29 mouse cellular contexts compared by ENCODE assay signal in genomic region chr1:178395091-178395490, GRCm38 (mm10).
"Had no signal": no experiment of that assay in that cellular context is flagged by ENCODE, and none has a peak within 500 bp of the region (broad histone marks: within the 10 kb centered on the region; RNA-seq: fewer than 3 reads in every experiment).

No protein-coding gene starts in this region.

- DNase-seq: left cerebral cortex, postnatal 4 days; liver; liver, embryonic 13.5 days; liver, postnatal 0 days; lung, adult 18-20 months; lung, adult 2 months; lung, embryonic 14.5 days; lung, postnatal 10 days; lung, postnatal 14 days; lung, postnatal 36 days; lung, postnatal 4 days; midbrain, embryonic 14.5 days had no signal

- H3K4me1 ChIP-seq: limb, embryonic 10.5 days; limb, embryonic 12.5 days; liver, embryonic 13.5 days; liver, embryonic 15.5 days; lung, embryonic 15.5 days; midbrain, embryonic 10.5 days; midbrain, embryonic 12.5 days; midbrain, embryonic 13.5 days; midbrain, embryonic 15.5 days had no signal

- ATAC-seq: liver, embryonic 12.5 days; liver, postnatal 0 days; lung, postnatal 0 days; midbrain, embryonic 13.5 days; midbrain, embryonic 15.5 days; midbrain, embryonic 16.5 days had no signal

- H3K36me3 ChIP-seq: limb, embryonic 10.5 days; limb, embryonic 12.5 days; limb, embryonic 13.5 days; limb, embryonic 15.5 days; liver, embryonic 12.5 days; liver, embryonic 13.5 days; liver, embryonic 15.5 days; lung, embryonic 15.5 days; midbrain, embryonic 10.5 days; midbrain, embryonic 12.5 days; midbrain, embryonic 13.5 days; midbrain, embryonic 15.5 days had no signal

- H3K27ac ChIP-seq: limb, embryonic 10.5 days; limb, embryonic 12.5 days; limb, embryonic 13.5 days; limb, embryonic 15.5 days; liver, embryonic 12.5 days; liver, embryonic 13.5 days; liver, embryonic 14.5 days; liver, embryonic 15.5 days; lung, embryonic 15.5 days; macrophage; midbrain, embryonic 10.5 days; midbrain, embryonic 12.5 days; midbrain, embryonic 13.5 days; midbrain, embryonic 15.5 days had no signal

- H3K9me3 ChIP-seq: limb, embryonic 10.5 days; limb, embryonic 12.5 days; limb, embryonic 13.5 days; limb, embryonic 15.5 days; liver, embryonic 12.5 days; liver, embryonic 13.5 days; liver, embryonic 15.5 days; lung, embryonic 15.5 days; midbrain, embryonic 10.5 days; midbrain, embryonic 12.5 days; midbrain, embryonic 13.5 days; midbrain, embryonic 15.5 days had no signal

- H3K9ac ChIP-seq: limb, embryonic 12.5 days; limb, embryonic 13.5 days; limb, embryonic 15.5 days; liver, embryonic 12.5 days; liver, embryonic 13.5 days; liver, embryonic 14.5 days; liver, embryonic 15.5 days; liver, postnatal 0 days; lung, embryonic 14.5 days; lung, embryonic 15.5 days; midbrain, embryonic 12.5 days; midbrain, embryonic 13.5 days; midbrain, embryonic 15.5 days had no signal

- H3K4me3 ChIP-seq: limb, embryonic 10.5 days; limb, embryonic 12.5 days; limb, embryonic 13.5 days; limb, embryonic 15.5 days; liver, embryonic 12.5 days; liver, embryonic 13.5 days; liver, embryonic 15.5 days; lung, embryonic 15.5 days; megakaryocyte, embryonic 14.5 days; midbrain, embryonic 10.5 days; midbrain, embryonic 12.5 days; midbrain, embryonic 13.5 days; midbrain, embryonic 15.5 days; myocyte had no signal

- H3K27me3 ChIP-seq: limb, embryonic 12.5 days; limb, embryonic 13.5 days; limb, embryonic 15.5 days; liver, embryonic 12.5 days; liver, embryonic 13.5 days; liver, embryonic 15.5 days; lung, embryonic 15.5 days; midbrain, embryonic 12.5 days; midbrain, embryonic 13.5 days; midbrain, embryonic 15.5 days had no signal
